Mouse (Mus musculus): Measurements from ENCODE around the gene Ikzf3.

GRCm38 (mm10) chr11:98495176-98495719, 50.6 kb downstream of the Ikzf3 start:
- TF ChIP-seq CTCF (IDR thresholded peaks at IDR 0.05; ENCODE audit: borderline replicate concordance, extremely low read depth, insufficient read depth, insufficient read length) (no peak), POLR2A (IDR thresholded peaks at IDR 0.05; ENCODE audit: borderline replicate concordance, extremely low read depth, insufficient read depth, insufficient read length, poor library complexity, severe bottlenecking) (no peak)

All from brain, embryonic 14.5 days (tissue).